Mouse (Mus musculus) lung, embryonic 15.5 days (tissue): Measurements from ENCODE around the gene Abcb6. TPM values are rescaled to one million over a fixed set of nuclear protein-coding genes. Genes with fewer than 3 reads are reported as not detected.

Source experiments
- ATAC-seq: fragments of 200-750 bp; cut with Nextera tagmentation; 2 replicates; pipeline ENCODE4 v1.8.0; 2017; ENCODE audit warnings: moderate number of reproducible peaks, borderline replicate concordance; ENCODE audit not compliant: low FRiP score, low TSS enrichment; ENCODE audit errors: extremely low read depth
- H3K27ac ChIP-seq: fragments of 300-500 bp; sonication (generic); 2 replicates; pipeline ENCODE4 v1.5.1; 2015; ENCODE audit warnings: moderate library complexity, mild to moderate bottlenecking, inconsistent platforms
- H3K27me3 ChIP-seq: fragments of 300-500 bp; sonication (generic); 2 replicates; pipeline ENCODE4 v1.6.1; 2015; ENCODE audit warnings: inconsistent platforms
- H3K36me3 ChIP-seq: fragments of 300-500 bp; sonication (generic); 2 replicates; pipeline ENCODE4 v1.6.1; 2015; ENCODE audit warnings: inconsistent platforms
- H3K4me1 ChIP-seq: fragments of 300-500 bp; sonication (generic); 2 replicates; pipeline ENCODE4 v1.6.1; 2015; ENCODE audit warnings: inconsistent platforms
- H3K4me2 ChIP-seq: fragments of 300-500 bp; sonication (generic); 2 replicates; pipeline ENCODE4 v1.6.1; 2015; ENCODE audit warnings: inconsistent platforms, mild to moderate bottlenecking, moderate library complexity
- H3K4me3 ChIP-seq: fragments of 300-500 bp; sonication (generic); 2 replicates; pipeline ENCODE4 v1.5.1; 2015; ENCODE audit warnings: mild to moderate bottlenecking, inconsistent platforms
- H3K9ac ChIP-seq: fragments of 300-500 bp; sonication (generic); 2 replicates; pipeline ENCODE4 v1.6.1; 2015; ENCODE audit warnings: inconsistent platforms
- H3K9me3 ChIP-seq: fragments of 300-500 bp; sonication (generic); 2 replicates; pipeline ENCODE4 v1.6.1; 2016; ENCODE audit warnings: inconsistent platforms
- WGBS: fragments of 180-500 bp; shearing (Covaris S2); methylation state at CpG from one replicate; pipeline ENCODE4 v1.1.7; 2015; 5-methylcytosine and 5-hydroxymethylcytosine counted together
- polyA plus RNA-seq: library from polyadenylated mRNA; unstranded; fragments of >200 nt; fragmentation: Nextera tagmentation; extraction: Ambion mirVana; gene quantifications from 2 replicates; pipeline ENCODE4 v1.2.1, GENCODE M21; 2015

The Abcb6 gene
- polyA plus RNA-seq, 1 experiment from 2014 or later = 16.1 TPM

DNA sequence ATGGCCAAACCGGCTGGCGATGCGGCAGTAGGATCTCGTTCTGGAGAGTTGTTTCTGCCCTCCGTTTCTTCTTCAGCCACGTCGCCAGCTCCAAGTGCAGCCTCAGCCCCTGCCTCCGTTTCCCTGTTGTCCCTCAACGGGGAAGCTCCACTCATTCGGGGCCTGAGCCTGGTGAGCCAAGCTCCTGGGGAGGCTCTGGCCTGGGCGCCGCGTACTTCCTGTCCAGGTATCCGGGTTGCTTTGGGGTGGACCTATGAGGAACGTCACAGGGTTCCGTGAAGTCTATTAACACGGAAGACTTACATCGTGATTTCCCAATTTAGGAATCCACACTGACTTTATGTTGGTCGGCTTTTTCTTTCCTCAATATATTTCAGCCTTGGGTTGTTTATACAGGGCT, 12.3 kb upstream of the Abcb6 start:
- peaks cover 18% of the 10 kb centered on the region for H3K36me3 ChIP-seq
- peaks cover 19% of the 10 kb centered on the region for H3K4me1 ChIP-seq
- H3K4me3 ChIP-seq = peak overlapping the region; percentile 87
- no peaks in the 10 kb centered on the region for H3K27me3 ChIP-seq
- peak overlapping the region; percentile 90 for H3K4me2 ChIP-seq
- peak; percentile 33; the same call in 1 of the 2 replicates for ATAC-seq
- no peaks in the 10 kb centered on the region for H3K9me3 ChIP-seq
- H3K27ac ChIP-seq = peak overlapping the region; percentile 90
- WGBS = under 1% methylated on average over 19 of the region's 19 CpGs
- H3K9ac ChIP-seq = peak overlapping the region; percentile 91

DNA sequence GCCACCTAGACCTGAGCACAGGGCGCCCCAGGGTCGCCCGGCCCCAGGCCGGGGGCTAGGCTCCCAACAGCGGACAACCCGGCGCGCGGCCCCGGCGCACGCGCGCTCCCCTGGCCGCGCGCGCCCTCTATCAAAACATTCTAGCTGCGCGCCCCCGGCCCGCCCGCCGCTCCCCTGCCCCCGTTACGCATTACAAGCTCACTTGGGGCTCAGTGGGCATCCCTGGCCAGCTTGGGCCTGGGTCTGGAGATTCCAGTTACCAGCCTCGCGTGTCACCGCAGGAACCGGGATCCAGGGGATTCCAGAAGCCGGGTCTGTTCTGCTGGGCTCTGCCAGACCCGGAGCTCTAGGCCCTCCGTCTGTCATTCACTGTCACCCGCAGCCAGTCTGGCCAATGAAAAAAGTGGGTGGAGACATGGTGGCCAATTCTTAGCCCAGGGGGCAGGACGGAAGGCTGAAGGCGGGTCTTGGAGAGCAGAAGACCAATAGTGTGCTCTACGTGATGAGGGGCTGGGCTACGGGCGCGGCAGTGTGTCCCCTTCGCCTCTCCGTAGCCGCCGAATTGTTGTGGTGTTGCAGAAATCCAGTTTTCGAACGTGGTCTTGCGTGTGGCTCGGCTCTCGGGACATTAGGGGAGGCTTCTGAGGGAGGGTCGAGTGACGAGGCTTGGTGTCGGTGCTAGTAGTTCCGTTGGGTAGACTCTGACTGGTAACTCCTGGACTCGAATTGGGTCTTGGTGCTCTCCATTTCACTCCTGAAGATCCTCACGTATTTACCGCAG, 11.6 kb upstream of the Abcb6 start, which contains the start of the genes Ankzf1 and Atg9a:
Gene Ankzf1, plus strand, starts transcription at position 530 of the 781 bp plus-strand sequence.
Gene Atg9a, minus strand, starts transcription at position 575 of the 781 bp plus-strand sequence.
- H3K27ac ChIP-seq = peak within 1 kb of the TSS; percentile 90
- peaks cover 17% of the 10 kb centered on the region for H3K36me3 ChIP-seq
- peaks cover 19% of the 10 kb centered on the region for H3K4me1 ChIP-seq
- H3K4me3 ChIP-seq = peak within 1 kb of the TSS; percentile 87
- WGBS = under 1% methylated on average over 55 of the region's 56 CpGs
- peak; percentile 99 for ATAC-seq
- H3K27me3 ChIP-seq = no peaks in the 10 kb centered on the region
- peak within 1 kb of the TSS; percentile 91 for H3K9ac ChIP-seq
- H3K4me2 ChIP-seq = peak within 1 kb of the TSS; percentile 90
- no peaks in the 10 kb centered on the region for H3K9me3 ChIP-seq

DNA sequence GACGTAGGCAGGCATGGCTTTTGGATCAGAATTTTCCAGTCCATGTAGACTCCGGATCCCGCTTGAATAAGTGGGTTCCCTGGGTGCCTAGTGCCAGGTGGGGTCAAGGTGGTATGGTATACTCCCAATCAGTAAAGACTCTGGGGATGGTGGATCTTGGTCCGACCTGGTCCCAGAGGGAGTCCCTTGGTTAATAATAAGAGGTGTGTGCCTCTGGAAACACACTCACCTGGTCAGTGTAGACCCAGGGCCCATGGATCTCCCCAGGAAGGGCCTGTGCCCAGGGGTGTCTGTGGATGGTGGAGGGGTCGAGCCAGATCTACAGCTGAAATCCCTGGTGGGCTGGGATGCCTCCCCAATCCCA, 11.0 kb upstream of the Abcb6 start:
- WGBS = 33% methylated on average over 5 of the region's 5 CpGs
- peak overlapping the region; percentile 70 for H3K27ac ChIP-seq
- no peaks in the 10 kb centered on the region for H3K9me3 ChIP-seq
- peaks cover 18% of the 10 kb centered on the region for H3K36me3 ChIP-seq
- peaks cover 19% of the 10 kb centered on the region for H3K4me1 ChIP-seq
- peak; percentile 39; the same call in 1 of the 2 replicates for ATAC-seq
- H3K4me2 ChIP-seq = peak overlapping the region; percentile 90
- H3K4me3 ChIP-seq = peak overlapping the region; percentile 87
- H3K27me3 ChIP-seq = no peaks in the 10 kb centered on the region
- peak overlapping the region; percentile 88 for H3K9ac ChIP-seq

DNA sequence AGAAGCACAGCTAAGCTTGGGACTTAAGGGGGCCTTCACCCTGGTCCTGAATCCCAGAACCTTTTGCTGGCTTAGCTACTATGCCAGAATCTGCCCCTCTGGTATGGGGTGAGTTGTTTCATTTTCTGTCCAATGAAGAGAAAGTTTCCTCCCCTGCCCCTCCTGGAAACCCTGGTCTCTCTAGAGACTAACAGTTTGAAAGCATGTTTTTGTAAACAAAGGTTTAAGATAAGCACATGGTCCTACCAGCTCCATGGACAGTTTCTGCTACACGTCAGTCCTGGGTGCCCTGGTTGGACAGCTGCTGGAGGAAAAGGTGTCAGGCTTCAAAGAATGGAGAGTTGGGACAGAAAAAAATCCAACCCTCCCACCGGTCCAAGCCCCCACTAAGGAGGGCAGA, 10.4 kb upstream of the Abcb6 start:
- Histone ChIP-seq H3K27ac (no peak overlapping the region), H3K4me1 (peaks cover 19% of the 10 kb centered on the region), H3K4me3 (peak overlapping the region; percentile 87; the same call in 1 of the 2 replicates), H3K4me2 (peak overlapping the region; percentile 90; the same call in 1 of the 2 replicates), H3K9me3 (no peaks in the 10 kb centered on the region), H3K36me3 (peaks cover 25% of the 10 kb centered on the region), H3K27me3 (no peaks in the 10 kb centered on the region), H3K9ac (peak overlapping the region; percentile 88)
- 36% methylated on average over 2 of the region's 2 CpGs for WGBS
- no peak for ATAC-seq

DNA sequence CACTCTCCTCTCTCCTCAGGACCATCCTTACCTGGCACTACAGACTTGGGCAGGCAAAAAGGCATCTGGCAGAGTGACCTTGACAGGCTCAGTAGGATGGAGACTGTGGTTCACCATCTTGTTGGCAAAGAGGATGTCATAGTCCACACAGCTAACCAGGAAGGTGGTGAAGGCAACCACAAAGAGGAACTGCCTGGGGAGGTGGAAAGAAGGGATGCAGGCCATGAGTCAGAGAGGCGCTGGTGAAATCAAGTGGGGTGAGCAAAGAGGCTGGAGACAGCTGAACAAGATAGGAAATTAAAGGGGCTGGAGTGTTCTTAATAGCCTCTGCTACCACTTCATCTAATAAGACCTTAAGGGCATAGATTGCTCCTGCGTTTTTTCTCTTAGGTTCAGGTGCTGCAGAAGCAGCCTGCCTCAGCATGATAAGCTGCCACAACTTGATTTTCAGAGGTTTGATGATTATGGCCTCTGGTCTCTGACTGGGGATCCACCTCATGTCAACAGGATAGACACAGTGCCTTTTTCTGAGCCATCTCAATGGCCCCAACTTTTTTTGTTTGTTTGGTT, 7.8 kb upstream of the Abcb6 start:
- WGBS = 84% methylated on average over 2 of the region's 2 CpGs
- Histone ChIP-seq H3K36me3 (peaks cover 37% of the 10 kb centered on the region), H3K9ac (no peak overlapping the region), H3K4me3 (no peak overlapping the region), H3K9me3 (no peaks in the 10 kb centered on the region), H3K4me2 (no peak overlapping the region), H3K27ac (no peak overlapping the region), H3K4me1 (peaks cover 13% of the 10 kb centered on the region), H3K27me3 (no peaks in the 10 kb centered on the region)
- no peak for ATAC-seq

DNA sequence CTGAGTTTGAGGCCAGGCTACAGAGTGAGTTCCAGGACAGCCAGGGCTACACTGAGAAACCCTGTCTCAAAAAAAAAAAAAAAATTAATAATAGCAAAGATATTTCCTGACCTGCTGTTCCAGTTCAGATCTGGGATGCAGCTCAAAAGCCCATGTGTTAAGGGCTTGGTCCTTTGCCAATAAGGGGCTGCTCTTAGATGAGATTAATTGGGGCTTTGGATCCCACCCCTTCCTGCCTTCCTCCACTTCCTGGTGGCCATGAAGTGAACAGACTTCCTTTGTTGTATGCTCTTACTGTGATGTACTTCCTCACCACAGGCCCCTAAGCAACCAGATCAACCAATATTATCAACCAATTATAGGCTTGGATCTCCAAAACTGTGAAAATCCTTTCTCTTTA, 6.9 kb upstream of the Abcb6 start:
- ATAC-seq = no peak
- H3K4me2 ChIP-seq = no peak overlapping the region
- H3K36me3 ChIP-seq = peaks cover 45% of the 10 kb centered on the region
- H3K27ac ChIP-seq = no peak overlapping the region
- H3K27me3 ChIP-seq = no peaks in the 10 kb centered on the region
- peaks cover 9% of the 10 kb centered on the region for H3K4me1 ChIP-seq
- H3K9ac ChIP-seq = no peak overlapping the region
- H3K9me3 ChIP-seq = no peaks in the 10 kb centered on the region
- H3K4me3 ChIP-seq = no peak overlapping the region

DNA sequence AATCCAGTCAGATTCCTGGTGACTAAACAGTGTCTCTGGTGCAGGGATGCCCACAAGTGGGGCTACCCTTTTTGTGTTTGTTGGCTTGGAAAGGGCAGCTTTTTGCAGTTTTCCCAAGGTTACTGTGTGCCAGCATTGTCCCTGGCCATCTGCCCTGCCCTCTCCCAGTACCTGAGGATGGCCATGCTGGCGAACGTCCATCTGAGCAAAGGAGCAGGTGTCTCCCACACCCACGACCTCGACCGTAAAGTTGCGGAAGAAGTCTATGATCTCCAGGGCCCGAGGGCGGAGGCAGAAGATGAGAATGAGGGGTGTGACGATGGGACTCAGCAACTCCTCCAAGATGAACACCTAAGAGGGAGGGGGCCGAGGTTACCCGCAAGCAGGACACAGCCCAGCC, 5.3 kb upstream of the Abcb6 start:
- peaks cover 6% of the 10 kb centered on the region for H3K4me1 ChIP-seq
- peaks cover 45% of the 10 kb centered on the region for H3K36me3 ChIP-seq
- WGBS = 89% methylated on average over 11 of the region's 11 CpGs

DNA sequence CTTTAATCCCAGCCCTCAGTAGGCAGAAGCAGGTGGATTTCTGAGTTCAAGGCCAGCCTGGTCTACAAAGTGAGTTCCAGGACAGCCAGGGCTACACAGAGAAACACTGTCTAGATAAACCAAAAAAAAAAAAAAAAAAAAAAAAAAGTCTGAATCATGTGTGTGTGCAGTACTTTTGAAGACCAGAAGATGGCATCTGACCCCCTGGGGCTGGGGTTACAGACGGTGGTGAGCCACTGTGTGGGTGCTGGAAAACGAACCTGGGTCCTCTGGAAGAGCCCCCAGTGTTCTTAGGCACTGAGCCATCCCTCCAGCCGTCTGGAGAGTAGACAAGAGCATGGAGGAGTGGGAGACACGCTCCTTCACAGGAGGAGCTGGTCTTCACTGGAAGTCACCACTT, 2.0 kb upstream of the Abcb6 start:
- Histone ChIP-seq H3K9me3 (no peaks in the 10 kb centered on the region), H3K27me3 (no peaks in the 10 kb centered on the region), H3K4me2 (no peak overlapping the region), H3K27ac (no peak overlapping the region), H3K9ac (no peak overlapping the region), H3K36me3 (peaks cover 37% of the 10 kb centered on the region), H3K4me3 (no peak overlapping the region), H3K4me1 (peaks cover 17% of the 10 kb centered on the region)
- no peak for ATAC-seq
- WGBS = 69% methylated on average over 4 of the region's 4 CpGs

More for the DNA sequence above, 5.3 kb upstream of the Abcb6 start:
- no peaks in the 10 kb centered on the region for H3K9me3 ChIP-seq
- no peak overlapping the region for H3K27ac ChIP-seq
- H3K4me3 ChIP-seq = no peak overlapping the region
- no peaks in the 10 kb centered on the region for H3K27me3 ChIP-seq
- H3K9ac ChIP-seq = no peak overlapping the region
- no peak overlapping the region for H3K4me2 ChIP-seq
- ATAC-seq = no peak

DNA sequence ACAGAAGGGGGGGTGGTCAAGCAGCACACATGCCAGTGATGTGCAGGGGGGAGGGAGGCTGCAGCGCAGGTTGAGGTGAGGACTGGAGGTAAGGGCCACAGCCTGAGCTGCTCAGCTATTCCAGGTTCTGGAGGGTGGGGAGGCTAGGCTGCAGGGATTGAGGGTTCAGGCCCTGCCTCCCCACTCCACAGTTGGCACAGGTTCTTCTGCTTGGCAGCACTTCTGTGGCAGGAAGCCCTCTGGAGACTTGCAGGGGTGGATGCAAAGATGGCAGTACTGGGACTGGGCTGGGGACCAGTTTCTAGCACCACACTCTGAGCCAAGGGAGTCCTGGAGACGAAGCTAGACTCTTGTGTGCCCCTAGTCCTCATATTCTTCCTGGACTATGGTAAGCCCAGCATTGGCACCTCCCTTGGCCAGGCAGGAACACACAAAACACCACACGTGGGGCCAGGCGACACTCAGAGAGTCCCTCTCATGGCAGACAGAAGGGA, 1.2 kb upstream of the Abcb6 start:
- no peaks in the 10 kb centered on the region for H3K9me3 ChIP-seq
- no peak for ATAC-seq
- WGBS = 78% methylated on average over 4 of the region's 4 CpGs
- H3K27me3 ChIP-seq = no peaks in the 10 kb centered on the region
- peaks cover 37% of the 10 kb centered on the region for H3K36me3 ChIP-seq
- H3K9ac ChIP-seq = no peak overlapping the region
- H3K4me1 ChIP-seq = peaks cover 17% of the 10 kb centered on the region
- no peak overlapping the region for H3K27ac ChIP-seq
- H3K4me2 ChIP-seq = no peak overlapping the region
- H3K4me3 ChIP-seq = no peak overlapping the region

DNA sequence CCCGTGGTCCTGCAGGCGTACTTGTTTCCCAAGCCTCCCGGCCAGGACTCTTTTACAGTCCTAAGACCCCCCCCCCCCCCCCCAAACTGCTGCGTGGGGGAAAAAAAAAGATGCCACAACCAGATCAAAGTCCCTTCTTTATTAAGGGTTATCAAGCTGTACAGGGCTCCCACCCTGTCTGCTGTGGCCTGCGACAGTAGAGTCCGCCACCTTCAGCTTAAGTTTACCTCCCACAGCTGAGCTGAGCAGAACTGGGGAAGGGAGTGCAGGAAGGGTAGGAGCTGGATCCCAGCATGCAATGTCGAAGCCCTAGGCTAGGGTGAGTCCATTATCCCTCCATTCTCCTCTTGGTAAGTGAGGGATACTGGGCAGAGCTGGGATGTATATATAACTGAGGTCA, 549 bp upstream of the Abcb6 start:
- no peak for ATAC-seq
- peak overlapping the region; percentile 66 for H3K4me3 ChIP-seq

DNA sequence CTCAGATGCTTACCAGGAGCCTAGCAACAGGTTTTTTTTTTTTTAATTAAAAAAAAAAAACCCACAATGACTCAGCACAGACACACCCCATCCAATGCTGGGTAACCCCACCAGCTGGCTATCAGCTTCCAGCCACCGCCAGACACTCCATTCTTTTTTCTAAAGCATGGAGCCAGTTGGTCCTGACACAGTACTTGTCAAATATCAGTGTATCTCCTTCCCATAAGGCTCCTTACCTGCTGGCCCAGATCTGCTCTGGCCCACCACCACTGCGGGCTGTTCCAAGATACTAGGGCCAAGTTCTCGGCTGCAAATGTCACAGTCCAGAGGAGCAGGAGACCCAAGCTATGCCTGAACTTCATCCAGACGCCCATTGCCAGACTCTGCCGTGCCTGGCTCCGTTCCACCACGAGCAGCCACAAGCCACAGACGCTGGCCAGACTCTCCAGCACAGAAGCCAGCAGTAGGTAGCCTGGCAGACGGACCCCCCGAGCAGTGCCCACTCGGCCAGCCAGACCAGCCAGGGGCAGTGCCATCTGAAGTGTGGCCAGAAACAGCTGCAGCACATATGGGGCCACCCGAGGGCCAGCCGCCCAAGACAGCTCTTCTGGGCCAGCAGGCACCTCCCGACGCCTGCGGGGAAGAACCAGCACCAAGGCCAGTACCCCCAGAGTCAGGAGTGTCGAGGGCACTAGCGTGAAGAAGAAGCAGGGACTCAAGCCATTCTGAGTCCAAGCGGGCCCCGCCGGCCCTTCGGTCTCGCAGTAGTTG, 673 bp downstream of the Abcb6 start:
- Histone ChIP-seq H3K36me3 (peaks cover 24% of the 10 kb centered on the region; the same call in 1 of the 2 replicates), H3K4me2 (peak overlapping the region; percentile 98), H3K4me3 (peak overlapping the region; percentile 66), H3K27me3 (no peaks in the 10 kb centered on the region), H3K27ac (peak overlapping the region; percentile 44; the same call in 1 of the 2 replicates), H3K9me3 (no peaks in the 10 kb centered on the region), H3K4me1 (peaks cover 17% of the 10 kb centered on the region), H3K9ac (peak overlapping the region; percentile 49)
- peak; percentile 50 for ATAC-seq
- 5% methylated on average over 23 of the region's 23 CpGs for WGBS

More for the DNA sequence above, 549 bp upstream of the Abcb6 start:
- Histone ChIP-seq H3K27ac (no peak overlapping the region), H3K27me3 (no peaks in the 10 kb centered on the region), H3K4me2 (peak overlapping the region; percentile 98), H3K4me1 (peaks cover 17% of the 10 kb centered on the region), H3K9ac (no peak overlapping the region), H3K36me3 (peaks cover 30% of the 10 kb centered on the region), H3K9me3 (no peaks in the 10 kb centered on the region)
- WGBS = 26% methylated on average over 7 of the region's 7 CpGs
